Mouse (Mus musculus): Measurements from ENCODE around the gene Fam20a. TPM values are rescaled to one million over a fixed set of nuclear protein-coding genes. Genes with fewer than 3 reads are reported as not detected.
"Not testable (repeated sequence)": the region's sequence is repeated elsewhere in the genome, so short reads cannot be mapped to it uniquely, and the experiment has no call there.

Fam20a gene
- total RNA-seq, 2 experiments from 2014 or later: 1.2 to 2.0 TPM

DNA sequence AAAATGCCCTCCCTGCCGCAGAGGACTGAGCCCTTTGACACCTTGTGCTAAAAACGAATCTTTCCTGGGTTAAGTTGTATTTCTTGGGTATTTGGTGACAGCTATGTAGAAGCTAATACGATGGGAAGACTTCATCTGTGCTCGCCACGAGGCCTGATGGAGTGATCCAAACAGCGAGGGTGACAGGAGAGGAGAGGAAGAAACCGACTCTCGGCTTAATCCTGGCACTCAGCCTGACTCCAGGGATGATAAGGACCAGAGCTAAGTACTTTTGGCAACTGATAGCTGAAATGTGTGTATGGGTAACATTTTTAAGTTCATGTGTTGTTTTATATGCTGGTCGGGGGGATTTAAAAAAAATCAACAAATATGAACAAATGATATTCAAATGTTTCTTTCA is 41.1 kb downstream of the Fam20a start:
- DNase-seq (ENCODE audit: low spot score): no peak

DNA sequence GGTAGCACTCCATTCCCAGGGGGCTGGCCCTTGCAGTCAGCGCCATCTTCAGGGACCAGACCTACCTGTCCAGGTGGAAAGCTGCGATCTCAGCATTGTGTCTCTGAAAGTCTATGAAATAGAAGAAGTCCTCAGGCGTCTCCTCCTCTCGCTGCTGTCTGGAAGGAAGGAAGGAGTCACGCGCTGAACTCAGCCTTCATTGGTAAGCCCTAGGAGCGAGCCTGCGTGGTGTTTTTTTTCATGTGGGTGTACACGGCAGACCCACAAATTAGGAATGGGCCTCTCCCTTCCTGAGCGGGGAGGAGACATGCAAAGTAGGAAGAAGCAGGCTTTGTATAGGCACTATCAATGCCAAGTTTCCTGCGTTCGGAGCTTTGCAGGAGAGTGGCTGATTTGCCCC is 43.8 kb downstream of the Fam20a start:
- DNase-seq (ENCODE audit: low spot score): no peak

DNA sequence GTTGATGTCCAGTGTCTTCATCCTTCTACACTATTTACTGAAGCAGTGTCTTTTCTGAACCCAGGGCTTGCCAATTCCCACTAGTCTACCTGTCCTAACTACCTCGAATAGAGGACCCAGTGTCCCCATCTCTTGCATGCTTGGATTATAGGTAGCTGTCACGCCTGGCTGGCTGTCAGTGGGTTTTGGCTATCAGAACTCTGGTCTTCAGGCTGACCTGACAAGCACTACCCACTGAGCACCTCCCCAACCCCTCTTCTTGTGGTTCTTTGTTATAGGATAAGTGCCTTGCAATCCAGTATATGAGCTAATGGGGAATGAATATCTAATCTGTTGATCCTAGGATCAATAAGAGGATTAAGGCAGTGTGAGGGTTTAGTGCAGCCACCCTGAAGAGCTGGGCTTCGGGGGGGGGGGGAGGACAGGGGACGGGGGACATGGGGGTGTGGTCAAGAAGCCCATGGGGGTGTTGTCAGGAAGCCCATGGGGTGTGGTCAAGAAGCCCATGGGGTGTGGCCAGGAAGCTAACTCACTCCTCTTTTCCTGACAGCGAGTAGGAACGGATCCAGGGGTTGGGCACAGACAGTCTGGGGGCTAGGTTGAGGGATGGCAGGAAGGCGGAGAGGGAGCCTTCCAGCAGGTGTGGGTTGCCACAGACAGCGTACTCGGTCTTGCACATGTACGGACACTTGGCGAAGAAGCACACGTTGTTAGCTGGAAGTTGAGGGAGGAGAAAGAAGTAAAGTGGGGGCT is 45.3 kb downstream of the Fam20a start:
- DNase-seq (ENCODE audit: low spot score): no peak

DNA sequence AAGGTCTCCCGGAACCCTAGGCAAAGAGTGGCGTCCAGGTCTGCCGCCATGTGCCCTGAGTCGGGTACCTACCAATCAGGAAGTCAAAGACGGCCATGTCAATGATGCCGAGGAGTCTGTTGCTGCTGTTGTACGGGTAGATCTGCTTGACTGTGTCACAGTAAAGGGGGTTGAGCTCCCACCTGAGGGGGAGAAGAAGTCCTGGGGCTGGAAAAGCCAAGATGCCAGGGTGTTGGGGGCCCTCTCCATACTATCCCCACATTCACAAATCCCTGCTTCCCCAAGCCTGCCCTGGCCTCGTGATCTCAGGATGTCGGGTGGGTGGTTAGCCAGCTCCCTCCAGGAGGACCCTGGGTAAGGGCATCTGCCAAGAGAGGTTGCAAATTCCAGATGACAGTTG is 46.3 kb downstream of the Fam20a start:
- DNase-seq (ENCODE audit: low spot score): no peak

DNA sequence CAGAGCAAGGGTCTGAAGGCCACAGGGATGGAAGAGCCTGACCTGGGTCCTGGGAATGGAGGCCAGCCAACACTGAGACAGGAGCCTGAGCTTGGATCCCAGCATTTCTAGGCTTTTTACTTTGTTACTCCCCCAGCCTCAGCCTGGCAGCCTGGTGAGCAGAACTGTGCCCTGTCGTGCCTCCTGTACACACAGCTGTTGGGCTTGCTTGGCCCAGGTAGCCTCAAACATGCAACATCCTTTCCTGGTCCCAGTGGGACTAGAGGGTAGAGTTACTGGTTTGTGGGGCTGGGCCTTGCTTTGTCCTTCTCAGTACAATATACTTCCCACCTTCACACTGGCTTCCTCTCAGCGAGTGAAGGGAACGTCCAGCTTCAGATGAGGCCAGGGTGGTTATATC is 46.9 kb downstream of the Fam20a start:
- no peak for DNase-seq (ENCODE audit: low spot score)

DNA sequence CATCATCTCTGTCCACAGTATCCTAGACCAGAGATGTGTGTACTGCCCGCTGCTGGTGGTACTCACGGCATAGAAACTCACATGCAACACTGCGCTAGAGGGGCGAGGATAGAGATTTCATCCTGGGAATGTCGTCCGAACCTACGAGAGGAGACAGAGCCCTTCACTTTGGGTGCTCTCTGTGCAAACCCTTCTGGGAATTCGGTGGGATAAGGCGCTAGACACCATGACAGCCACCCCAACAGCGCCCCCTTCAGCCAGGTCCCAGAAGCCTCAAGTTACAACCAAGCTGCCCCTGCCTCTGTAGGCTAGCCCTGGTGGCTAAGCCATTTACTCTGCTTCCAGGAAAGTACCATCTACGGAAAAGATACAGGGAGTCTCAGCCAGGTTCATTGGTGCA is 47.5 kb downstream of the Fam20a start:
- no peak for DNase-seq (ENCODE audit: low spot score)

DNA sequence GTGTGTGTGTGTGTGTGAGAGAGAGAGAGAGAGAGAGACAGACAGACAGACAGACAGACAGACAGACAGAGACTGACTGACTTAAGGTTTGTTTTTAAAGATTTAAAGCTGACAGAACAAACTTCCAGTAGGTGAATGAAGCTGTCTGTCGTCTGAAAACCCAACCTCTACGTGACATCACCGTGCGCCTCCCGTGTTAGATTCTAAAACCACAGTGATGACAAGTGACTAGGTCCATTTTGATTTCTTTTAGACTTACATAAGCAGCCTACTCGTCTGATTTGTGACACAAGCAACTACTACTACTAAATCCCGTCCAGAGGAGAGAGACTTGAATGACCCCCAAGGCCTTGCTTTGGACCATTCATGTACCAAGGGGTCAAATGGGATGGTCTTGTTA is 48.3 kb downstream of the Fam20a start:
- DNase-seq (ENCODE audit: low spot score): no peak

DNA sequence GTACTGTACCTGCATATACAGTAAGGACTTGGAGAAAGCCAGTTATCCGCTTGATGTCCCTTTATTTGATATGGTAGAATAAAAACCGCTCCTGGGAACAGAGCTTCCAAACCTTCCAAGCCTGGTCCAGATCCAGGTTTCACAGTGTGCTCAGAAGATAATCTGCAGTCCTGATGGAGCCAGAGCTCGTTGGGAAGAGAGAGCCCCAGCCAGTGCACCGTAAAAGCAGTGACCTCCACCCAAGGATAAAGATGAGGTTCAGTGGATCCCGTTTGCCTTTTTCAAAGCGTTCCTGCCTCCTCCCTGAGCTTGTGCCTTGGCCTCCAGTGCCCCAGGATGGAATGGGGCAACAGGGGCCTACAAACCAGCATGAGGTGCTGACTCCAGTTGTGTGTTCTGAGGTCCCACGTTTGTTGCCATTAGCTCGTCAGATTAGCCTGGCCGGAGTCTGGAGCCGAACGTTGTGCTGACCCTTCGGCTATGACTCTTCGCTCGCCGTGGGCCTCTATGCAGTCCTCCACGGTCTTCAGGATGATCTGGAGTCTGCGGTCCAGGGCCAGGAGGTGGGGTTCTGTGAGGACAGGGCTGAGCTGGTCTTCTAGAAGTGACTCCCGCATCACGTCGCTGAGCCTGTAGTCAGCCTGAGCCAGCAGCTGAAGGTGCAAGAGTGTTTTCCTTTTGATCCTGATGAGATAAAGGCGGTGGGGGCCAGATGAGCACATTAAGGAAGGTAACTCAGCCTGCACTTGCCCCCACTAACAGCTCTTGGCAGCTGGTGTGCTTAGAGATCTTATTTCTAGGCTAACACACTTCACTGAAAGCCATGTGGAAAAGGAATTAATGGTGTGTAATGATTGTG is 49.0 kb downstream of the Fam20a start:
- peak; percentile 44 for DNase-seq (ENCODE audit: low spot score)

DNA sequence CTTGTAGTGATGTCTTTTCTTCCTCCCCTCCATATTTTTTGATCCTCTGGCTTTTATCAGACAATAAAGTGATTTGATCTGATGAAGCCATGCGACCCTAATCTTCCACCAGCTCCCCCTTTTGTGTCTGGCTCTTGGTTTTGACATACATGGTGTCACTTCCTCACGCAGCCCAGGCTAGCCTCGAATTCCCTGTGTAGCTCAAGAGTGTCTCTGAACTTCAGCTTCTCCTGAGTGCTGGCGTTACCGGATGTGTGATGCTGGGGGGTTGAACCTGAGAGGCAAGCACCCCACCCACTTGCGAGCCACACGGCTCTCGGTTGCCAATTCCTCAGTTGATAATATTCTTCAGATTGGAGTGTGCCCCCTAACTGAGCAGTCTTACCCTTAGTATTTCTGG is 49.7 kb downstream of the Fam20a start:
- DNase-seq (ENCODE audit: low spot score): no peak

- DNase-seq (ENCODE audit: low spot score): no peak
Measured at GRCm38 (mm10) chr11:109672021-109672324, 50.1 kb downstream of the Fam20a start.

DNA sequence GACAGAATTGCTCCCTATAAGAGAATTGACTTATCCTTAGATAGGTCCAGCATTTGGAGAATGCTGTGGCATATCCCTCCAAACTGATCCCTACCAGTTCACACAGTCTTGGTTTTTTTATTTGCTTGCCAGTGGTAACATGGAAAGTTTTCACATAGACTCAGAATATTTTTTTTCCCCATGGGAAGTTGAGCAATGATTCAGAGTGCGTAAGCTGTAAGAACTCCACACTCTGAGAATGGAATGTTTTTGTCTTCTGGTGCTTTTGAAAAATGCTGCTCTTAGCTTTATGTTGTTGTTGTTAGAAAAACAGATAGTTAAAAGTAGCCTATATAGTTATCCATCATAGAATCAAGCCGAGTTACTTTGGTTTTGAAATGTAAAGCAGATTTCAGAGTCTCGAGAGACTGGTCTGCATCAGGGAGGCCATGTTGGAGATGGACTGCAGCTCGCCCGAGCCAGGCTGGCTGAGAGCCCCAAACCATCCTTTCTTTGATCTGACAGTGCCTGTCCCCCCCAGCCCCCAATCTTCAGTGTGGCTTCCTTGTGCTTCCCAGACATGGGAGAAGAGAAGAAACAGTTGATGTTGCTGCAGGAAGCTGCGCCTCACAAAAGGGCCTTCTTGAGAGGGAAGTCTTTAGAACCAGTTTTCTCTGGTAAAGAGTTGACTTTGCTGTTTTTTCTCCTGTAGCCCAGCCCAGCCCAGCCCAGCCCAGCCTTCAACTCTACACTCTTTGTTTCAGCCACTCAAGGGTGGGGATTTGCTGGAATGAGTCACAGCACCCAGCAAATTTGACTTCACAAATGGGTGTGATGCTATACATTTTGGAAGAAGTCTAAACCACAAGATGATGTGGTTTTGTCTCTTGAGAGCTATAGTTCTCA is 50.7 kb downstream of the Fam20a start:
- DNase-seq (ENCODE audit: low spot score): peak; percentile 33

DNA sequence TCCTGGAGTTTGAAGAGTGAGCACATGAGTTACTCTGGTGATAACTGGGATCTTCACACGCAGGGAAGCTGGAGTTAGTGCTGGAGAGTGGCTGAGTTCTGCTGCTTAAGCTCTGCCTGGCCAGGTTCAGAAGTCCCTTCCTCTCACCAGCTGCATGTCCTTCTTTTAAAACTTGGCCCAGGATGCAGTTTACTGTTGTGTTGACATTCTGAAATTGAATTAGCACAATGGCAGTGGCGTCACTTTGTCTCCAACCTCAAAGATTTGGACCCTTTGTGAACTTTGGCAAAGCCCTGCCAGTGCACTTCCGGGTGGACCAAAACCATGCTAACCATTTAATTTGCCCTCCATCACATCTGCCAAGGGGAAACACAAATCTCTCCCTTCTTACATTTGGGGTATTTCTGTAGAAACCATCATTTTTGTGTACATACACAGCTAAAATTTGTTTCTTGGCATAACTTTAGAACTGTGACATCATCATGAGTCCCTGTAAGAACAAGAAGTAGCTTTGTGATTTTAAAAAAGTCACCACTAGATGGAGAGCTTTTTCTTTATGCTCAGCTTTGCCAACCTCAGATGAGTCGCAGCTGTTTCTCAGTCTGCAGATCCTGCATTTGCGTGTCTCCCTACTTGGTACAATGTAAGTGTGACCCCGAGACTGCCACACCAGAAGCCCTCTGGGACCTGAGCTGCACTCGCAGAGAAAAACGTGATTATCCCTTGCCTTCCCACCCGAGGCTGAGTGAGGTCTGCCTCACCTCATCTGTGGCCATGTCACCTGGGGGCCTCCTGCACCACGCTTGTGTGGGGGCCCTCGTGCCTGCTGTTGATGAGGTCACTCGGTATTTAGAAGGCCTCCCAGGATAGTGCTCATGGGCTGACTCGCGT is 51.8 kb downstream of the Fam20a start:
- peak; percentile 34 for DNase-seq (ENCODE audit: low spot score)

DNA sequence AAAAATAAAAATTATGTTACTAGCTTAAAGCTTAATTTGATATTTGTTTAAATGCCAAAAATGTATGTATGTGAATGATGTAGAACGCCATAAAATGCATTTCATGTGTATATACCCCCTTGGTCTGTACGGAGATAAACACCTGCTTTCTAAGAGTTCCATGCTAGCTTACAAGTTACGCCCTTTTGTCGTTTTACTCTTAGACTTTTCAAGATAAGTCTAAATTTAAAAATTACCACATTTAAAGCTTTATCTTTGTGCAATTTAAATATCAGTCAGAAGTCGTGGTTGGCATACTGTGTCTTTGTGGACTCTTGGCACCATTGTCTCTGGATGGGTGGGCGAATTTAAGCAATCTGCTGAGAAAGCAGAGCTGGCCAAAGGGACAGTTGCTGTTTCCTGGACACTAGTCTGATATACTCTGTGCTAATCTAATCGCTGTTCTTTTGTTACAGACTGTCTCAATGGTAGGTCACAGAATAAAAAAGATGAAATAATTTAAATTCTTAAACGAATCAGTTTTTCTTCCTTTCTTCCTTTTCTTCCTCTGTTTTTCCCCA is 52.9 kb downstream of the Fam20a start:
- no peak for DNase-seq (ENCODE audit: low spot score)

- no peak for DNase-seq (ENCODE audit: low spot score)
Measured at GRCm38 (mm10) chr11:109668115-109668725, 53.9 kb downstream of the Fam20a start.

GRCm38 (mm10) chr11:109667371-109667770 is 54.7 kb downstream of the Fam20a start:
- DNase-seq (ENCODE audit: low spot score): no peak

DNA sequence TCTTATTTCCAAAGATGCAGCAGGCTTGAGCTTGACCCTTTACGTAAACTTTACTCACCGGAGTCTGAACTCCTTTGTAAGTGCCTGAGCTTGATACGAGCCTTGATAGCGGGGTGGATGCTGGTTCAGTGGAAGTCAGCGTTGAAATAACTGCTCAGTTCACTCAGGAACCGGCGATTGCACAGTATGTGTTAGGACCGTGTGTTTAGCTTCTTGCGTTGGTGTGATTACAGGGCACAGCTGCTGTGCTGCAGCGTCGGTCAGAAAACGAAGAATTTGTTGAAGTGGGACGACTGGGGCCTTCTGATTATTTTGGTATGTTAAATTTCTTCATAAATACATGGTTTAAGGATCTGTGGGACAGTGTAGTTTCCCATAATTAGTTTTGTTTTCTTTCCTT is 55.7 kb downstream of the Fam20a start:
- DNase-seq (ENCODE audit: low spot score): no peak

GRCm38 (mm10) chr11:109665424-109665823 is 56.7 kb downstream of the Fam20a start:
- DNase-seq (ENCODE audit: low spot score): no peak

GRCm38 (mm10) chr11:109664293-109664692 is 57.8 kb downstream of the Fam20a start:
- no peak for DNase-seq (ENCODE audit: low spot score)

DNA sequence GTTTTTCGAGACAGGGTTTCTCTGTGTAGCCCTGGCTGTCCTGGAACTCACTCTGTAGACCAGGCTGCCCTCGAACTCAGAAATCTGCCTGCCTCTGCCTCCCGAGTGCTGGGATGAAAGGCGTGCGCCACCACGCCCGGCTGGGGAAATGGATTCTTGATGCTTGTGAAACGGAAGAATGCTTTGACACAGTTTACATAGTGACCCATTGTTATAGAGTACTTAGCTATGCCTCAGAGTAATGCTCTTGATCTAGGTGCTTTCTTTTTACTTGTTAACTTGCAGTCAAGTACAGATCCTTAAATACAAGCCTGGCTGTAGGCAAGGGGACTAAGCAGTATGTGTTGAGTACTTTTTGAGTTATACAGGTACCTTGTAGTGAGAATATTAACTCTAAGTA is 61.6 kb downstream of the Fam20a start:
- DNase-seq (ENCODE audit: low spot score): not testable (repeated sequence)

DNA sequence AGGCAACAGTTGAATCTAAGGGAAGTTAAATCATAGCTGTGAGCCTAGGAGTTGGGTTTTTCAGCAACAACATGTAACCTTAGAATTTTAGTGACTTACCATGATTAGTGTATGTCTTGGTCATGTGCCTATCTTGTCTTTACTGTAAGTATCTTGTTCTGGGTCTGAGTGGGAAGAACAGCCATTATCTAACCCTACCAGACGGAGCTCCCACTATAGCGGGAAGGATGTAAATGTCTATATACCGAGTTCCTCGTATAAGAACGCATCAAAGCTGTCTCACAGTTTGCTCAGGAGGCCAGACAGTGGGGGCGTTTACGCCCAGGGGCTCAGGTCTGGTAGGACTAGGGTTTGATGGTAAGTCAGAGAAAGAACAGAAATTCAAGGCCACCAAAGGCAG is 65.8 kb downstream of the Fam20a start:
- DNase-seq (ENCODE audit: low spot score): no peak

Measured in gastrocnemius, adult 18-20 months (tissue).